Mouse (Mus musculus): ENCODE data around the gene Ttf2.
A peak's percentile ranks its signal among the peaks of the same experiment; 100 is the strongest.

Gene Ttf2

GRCm38 (mm10) chr3:100969176-100969917, at the start of gene Ttf2:
TSS of gene Ttf2 (minus strand) at chr3:100969663.
- DNase-seq (ENCODE audit: extremely low spot score, low read depth, low spot score) = peak; percentile 88

GRCm38 (mm10) chr3:101018494-101018893, 49.0 kb upstream of the Ttf2 start:
- no peak for DNase-seq (ENCODE audit: extremely low spot score, low read depth, low spot score)

DNA sequence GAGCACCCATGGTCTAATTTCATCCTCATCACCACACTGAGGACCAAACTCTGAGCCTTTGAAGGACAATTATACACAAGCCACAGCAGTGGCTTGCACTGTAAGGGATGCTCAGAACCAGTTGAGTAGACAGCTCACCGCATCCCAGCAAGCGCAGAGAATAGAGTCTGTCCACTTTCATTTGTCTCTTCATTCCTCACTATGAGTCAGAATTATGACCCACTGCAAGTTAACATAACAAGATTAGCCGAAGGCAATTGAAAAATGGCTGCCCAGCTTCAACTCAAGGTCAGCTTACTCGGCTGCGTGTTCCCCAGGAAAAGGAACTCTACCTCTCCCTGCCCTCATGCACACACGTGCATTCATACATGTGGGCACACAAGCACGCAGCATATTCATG, 46.6 kb upstream of the Ttf2 start:
- no peak for DNase-seq (ENCODE audit: extremely low spot score, low read depth, low spot score)

DNA sequence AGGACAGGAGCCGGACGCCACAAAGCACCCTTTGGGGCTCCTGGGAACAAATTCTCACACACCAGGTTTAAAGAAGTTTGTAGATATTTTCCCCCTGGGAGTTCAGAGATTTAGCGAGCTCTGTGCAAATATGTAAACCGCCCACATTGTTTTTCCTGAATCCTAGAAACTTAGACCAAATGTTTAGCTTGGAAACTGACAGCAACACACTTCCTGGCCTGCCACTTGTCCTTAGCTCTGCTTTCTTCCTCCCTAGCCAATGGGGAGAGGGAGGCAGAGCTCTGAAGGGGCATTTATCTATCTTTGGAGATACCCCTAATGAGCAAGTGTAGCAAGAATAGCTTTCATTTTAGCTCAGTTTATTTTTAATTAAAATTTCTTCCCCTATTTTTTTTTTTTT, 45.8 kb upstream of the Ttf2 start:
- DNase-seq (ENCODE audit: extremely low spot score, low read depth, low spot score) = no peak

GRCm38 (mm10) chr3:101013536-101013935, 44.1 kb upstream of the Ttf2 start:
- no peak for DNase-seq (ENCODE audit: extremely low spot score, low read depth, low spot score)

DNA sequence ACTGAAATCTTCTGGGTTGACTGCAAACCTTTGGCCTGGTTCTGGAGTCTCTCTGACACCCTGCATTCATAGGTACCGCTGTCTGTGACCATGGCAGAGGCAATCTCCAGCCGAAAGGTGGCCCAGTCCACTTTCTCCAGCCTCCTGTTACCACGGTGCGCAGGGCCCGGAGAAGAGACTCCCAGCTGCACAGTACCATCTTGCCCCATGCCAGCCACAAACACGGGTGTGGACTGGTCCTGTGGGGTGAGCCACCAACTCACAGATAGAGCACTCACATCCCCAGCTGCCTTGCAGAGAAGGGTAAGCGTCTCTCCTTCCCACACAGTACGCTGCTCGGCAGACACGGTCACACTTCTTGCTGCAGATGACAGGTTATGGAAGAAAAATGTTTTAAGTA, 43.5 kb upstream of the Ttf2 start:
- DNase-seq (ENCODE audit: extremely low spot score, low read depth, low spot score) = no peak

- DNase-seq (ENCODE audit: extremely low spot score, low read depth, low spot score) = no peak
Measured at GRCm38 (mm10) chr3:101012597-101012996, 43.1 kb upstream of the Ttf2 start.

- DNase-seq (ENCODE audit: extremely low spot score, low read depth, low spot score) = no peak
Measured at GRCm38 (mm10) chr3:101012131-101012571, 42.7 kb upstream of the Ttf2 start.

- DNase-seq (ENCODE audit: extremely low spot score, low read depth, low spot score) = no peak
Measured at GRCm38 (mm10) chr3:101011203-101011600, 41.7 kb upstream of the Ttf2 start.

DNA sequence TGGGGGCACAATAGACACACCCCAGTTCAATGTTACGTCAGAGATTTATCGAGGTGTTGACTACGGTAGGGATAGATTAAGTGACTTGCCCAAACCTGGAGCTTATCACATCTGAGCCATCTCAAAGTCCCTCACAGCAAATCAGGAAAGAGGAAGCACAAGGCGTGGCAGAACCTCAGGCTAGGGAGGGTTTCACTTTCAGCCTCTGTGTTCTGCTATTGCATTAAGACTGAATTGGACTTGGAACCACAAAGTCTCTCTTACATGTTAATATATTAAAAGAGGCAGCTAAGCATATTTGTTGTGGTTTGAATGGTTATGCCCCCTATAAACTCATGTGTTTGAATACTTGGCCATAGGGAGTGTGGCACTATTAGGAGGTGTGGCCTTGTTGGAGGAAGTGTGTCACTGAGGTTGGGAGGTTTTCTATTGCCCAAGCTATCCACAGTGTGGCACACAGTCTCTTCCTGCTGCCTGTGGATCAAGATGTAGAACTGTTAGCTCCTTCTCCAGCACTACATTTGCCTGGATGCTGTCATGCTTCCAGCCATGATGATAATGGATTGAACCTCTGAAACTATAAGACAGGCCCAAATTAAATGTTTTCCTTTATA, 41.2 kb upstream of the Ttf2 start:
- no peak for DNase-seq (ENCODE audit: extremely low spot score, low read depth, low spot score)

GRCm38 (mm10) chr3:101007112-101007782, 37.8 kb upstream of the Ttf2 start:
- no peak for DNase-seq (ENCODE audit: extremely low spot score, low read depth, low spot score)

GRCm38 (mm10) chr3:101005392-101005791, 35.9 kb upstream of the Ttf2 start:
- DNase-seq (ENCODE audit: extremely low spot score, low read depth, low spot score) = no peak

DNA sequence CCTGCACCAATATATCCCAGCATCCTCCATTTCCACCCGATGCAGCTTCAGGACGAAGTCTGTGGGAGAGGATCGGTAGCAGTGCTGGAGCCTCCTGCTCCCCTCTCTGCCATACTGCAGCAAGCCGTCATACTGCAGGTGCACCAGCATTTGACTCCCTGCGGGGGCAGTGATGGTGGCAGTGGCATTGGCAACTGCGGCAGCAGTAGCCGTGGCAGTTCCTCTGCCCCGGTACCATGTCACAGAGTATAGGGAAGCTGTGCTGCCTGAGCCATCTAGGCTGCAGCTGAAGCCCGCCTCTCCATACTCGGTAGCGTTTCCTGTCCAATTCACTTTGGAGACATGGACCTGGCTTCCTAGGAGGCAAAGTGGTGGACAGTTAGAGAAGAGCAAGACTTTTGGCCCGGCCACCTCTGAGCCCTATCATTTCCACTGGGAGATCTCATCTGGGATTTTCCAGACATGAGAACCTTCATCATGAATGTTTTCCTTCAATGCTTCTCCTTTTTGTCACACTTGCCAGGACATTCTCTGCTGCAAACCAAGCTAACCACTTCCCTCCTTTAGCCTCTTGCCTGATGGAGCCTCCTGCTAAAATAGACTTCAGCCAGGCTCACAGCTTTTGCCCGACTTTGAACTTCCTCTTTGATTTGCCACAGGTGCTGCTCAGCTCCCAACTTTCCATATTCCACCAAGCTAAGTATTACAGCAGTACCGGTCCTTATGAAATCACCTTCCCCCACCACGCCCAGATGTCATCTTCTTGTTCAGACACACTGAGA, 34.3 kb upstream of the Ttf2 start:
- DNase-seq (ENCODE audit: extremely low spot score, low read depth, low spot score) = no peak

- DNase-seq (ENCODE audit: extremely low spot score, low read depth, low spot score) = no peak
Measured at GRCm38 (mm10) chr3:100999732-101000131, 30.3 kb upstream of the Ttf2 start.

DNA sequence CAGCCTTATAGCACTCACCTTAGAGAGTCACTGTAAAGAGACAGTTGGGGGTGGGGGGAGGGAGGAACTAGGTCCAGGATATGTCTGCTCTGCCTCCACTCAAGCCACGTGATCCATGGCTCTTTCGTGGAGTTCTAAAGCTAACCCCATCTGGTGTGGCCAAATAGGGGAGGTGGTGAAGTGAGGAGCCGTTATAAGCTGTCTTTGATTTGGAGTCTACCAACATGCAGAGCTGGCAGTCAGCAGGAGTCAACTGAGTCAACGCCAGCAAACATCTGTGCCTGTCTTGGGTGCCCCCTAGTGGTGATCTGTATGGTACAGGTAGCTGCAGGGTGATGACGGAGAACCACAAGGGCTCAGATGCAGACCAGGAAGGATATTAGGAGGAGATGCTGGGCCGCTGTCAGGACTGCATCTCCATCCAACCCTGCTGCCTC, 29.5 kb upstream of the Ttf2 start:
- DNase-seq (ENCODE audit: extremely low spot score, low read depth, low spot score) = peak; percentile 61

DNA sequence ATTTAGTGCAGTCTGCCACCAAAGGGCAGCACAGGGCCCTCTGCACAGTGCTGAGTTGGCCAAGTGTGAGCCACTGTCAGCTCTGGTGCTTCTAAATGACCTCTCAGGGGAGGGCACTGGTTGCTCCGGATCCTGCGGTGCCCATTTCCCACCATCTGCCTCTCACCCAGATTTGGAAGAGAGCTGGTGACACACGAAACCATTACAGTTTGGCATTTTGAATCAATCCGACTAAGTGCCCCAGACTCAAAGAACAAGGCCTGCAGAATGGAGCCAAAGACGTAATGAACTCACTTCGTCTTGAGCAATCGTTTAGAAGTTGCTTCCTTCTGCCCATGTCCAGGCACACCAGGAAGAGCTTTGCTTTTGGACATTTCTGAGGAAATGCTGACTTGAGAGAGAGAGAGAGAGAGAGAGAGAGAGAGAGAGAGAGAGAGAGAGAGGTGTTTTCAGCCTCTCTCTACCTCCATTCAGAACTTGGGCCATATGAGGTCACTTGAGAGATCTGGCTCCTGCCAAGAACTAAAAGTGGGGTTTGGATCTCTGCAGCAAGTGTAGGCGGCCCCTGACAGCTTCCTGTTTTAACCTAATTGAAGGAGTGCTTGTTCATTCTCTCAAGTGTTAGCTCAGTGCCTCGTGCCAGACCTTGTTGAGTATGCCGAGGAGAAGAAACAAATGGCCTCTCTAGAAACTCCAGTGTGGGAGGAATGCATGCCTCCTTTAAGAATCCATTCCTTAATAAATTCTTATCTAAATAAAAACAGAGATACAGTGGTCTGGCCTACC, 28.5 kb upstream of the Ttf2 start:
- no peak for DNase-seq (ENCODE audit: extremely low spot score, low read depth, low spot score)

DNA sequence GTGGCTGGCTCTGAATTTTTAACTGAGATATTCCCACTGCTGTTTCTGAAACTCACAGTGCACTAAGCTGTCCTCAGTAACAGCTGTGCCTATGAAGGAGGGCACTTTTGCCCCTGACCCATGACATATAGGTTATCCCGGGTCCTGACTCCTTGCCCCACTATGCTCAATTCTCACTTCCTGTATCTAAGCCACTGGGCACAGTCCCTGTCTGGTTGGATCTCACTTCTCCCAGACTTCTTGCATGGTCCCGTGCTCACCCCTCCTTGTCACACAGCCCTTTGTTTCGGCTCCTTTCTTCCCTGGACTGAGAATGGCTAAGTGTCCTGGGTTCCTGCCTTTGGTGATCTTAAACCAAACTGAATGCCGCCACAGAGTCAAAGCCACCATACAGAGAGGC, 24.8 kb upstream of the Ttf2 start:
- no peak for DNase-seq (ENCODE audit: extremely low spot score, low read depth, low spot score)

DNA sequence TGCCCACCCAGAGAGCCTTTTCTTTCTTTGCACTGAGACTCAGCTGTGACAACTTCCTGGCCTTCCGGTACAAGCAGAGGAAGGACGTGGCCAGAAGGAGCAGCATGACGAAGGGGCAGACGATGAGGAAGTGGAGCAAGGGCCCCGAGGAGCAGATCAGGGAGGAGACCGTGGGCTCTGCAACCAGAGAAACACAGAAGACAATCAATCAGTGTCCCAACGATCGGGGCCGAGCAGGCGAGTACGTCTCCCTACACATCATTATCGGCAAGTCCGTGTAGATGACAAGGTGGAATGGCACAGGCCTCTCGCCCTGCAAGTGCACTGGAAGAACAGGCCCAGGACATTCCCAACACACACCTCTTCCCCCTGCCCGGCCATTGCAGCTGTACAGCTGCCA, 24.3 kb upstream of the Ttf2 start:
- no peak for DNase-seq (ENCODE audit: extremely low spot score, low read depth, low spot score)

DNA sequence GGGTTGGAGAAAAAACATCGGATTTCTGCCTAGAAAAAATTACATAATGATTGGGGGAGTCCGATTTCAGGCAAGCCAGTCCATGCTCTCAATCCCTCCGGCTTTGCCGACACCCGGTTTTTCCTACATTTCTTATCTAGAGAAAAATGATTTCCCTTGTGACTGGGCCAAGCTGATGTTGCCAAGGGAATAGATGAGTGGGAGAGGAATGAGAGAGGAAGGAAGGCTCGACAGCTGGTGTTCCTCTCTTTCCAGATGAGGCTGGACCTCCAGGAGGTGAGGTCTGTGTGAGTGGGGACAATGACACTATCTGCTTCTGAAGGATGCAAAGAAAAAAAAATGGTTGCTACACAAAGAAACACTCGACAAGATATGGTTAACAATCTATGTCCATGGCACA, 23.7 kb upstream of the Ttf2 start:
- DNase-seq (ENCODE audit: extremely low spot score, low read depth, low spot score) = no peak

DNA sequence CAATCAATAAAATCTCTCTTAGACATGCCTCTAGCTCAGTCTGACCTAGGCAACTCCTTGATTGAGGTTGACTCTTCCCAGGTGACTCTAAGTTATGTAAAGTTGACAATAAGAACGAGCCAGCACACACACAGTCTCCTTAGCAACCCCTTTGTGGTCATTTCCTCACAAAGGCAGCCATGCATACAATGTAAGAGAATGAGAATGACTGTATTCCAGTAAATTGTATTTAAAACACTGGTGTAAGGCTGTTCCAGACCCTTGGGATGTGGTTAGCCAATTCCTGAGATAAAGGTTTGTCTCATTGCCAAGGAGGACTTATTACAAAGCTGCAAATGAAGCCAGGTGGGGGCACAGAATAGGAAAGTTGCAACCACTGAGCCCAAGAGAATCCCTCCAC, 20.8 kb upstream of the Ttf2 start:
- no peak for DNase-seq (ENCODE audit: extremely low spot score, low read depth, low spot score)

GRCm38 (mm10) chr3:100989417-100989816, 20.0 kb upstream of the Ttf2 start:
- DNase-seq (ENCODE audit: extremely low spot score, low read depth, low spot score) = no peak

Data from hindlimb bud, embryonic 11.5 days (tissue).